Mouse (Mus musculus) megakaryocyte, embryonic 14.5 days (primary cell): Measurements from ENCODE around the gene Chd2.

Experiments used
- FLI1 ChIP-seq: IDR thresholded peaks from 2 replicates; pipeline ENCODE4 v1.6.1; 2012; ENCODE audit warnings: low read length, inconsistent platforms, mixed read lengths
- GATA1 ChIP-seq: IDR thresholded peaks from 3 replicates; pipeline ENCODE4 v1.6.1; 2012; ENCODE audit warnings: mixed read lengths, low read length, inconsistent platforms, borderline replicate concordance

GRCm38 (mm10) chr7:73452187-73452808 lies 89.3 kb downstream of the Chd2 start:
- no peak for TF ChIP-seq GATA1
- no peak for TF ChIP-seq FLI1
